In genomic region chr10:68140871-68141270, GRCm38 (mm10) we compare ENCODE assay signal across 19 mouse cellular contexts.
"Had no signal": no experiment of that assay in that cellular context is flagged by ENCODE, and none has a peak within 500 bp of the region (broad histone marks: within the 10 kb centered on the region; RNA-seq: fewer than 3 reads in every experiment).

No protein-coding gene starts in this region.

- H3K9ac ChIP-seq: limb, embryonic 12.5 days; limb, embryonic 15.5 days; liver, embryonic 14.5 days; liver, postnatal 0 days; lung, embryonic 14.5 days; midbrain, embryonic 12.5 days; midbrain, embryonic 15.5 days; neural tube, embryonic 12.5 days; neural tube, embryonic 15.5 days; stomach, embryonic 15.5 days had no signal

- H3K4me3 ChIP-seq: limb, embryonic 12.5 days; limb, embryonic 15.5 days; midbrain, embryonic 12.5 days; midbrain, embryonic 15.5 days; neural tube, embryonic 12.5 days; neural tube, embryonic 15.5 days; stomach, embryonic 15.5 days had no signal

- H3K36me3 ChIP-seq: midbrain, embryonic 15.5 days; neural tube, embryonic 15.5 days; stomach, embryonic 15.5 days had no signal

- H3K27me3 ChIP-seq: limb, embryonic 12.5 days; limb, embryonic 15.5 days; midbrain, embryonic 12.5 days; midbrain, embryonic 15.5 days; neural tube, embryonic 12.5 days; neural tube, embryonic 15.5 days; stomach, embryonic 15.5 days had no signal

- DNase-seq: kidney, adult 8-10 months; left cerebral cortex, postnatal 4 days; liver, postnatal 0 days; lung, postnatal 10 days; lung, postnatal 36 days; right cerebral cortex, adult 18-20 months; right cerebral cortex, postnatal 14 days; right cerebral cortex, postnatal 4 days; thymus, postnatal 25 days had no signal

- H3K4me2 ChIP-seq: limb, embryonic 12.5 days; limb, embryonic 15.5 days; liver, embryonic 11.5 days; lung, embryonic 14.5 days; midbrain, embryonic 12.5 days; midbrain, embryonic 15.5 days; neural tube, embryonic 12.5 days; neural tube, embryonic 15.5 days; stomach, embryonic 15.5 days had no signal

- H3K27ac ChIP-seq: limb, embryonic 12.5 days; limb, embryonic 15.5 days; liver, embryonic 14.5 days; midbrain, embryonic 12.5 days; midbrain, embryonic 15.5 days; neural tube, embryonic 12.5 days; neural tube, embryonic 15.5 days; stomach, embryonic 15.5 days had no signal

- H3K9me3 ChIP-seq: limb, embryonic 12.5 days; limb, embryonic 15.5 days; midbrain, embryonic 12.5 days; midbrain, embryonic 15.5 days; neural tube, embryonic 12.5 days; neural tube, embryonic 15.5 days; stomach, embryonic 15.5 days had no signal

- ATAC-seq: liver, postnatal 0 days; midbrain, embryonic 15.5 days had no signal
